In the genomic region with DNA sequence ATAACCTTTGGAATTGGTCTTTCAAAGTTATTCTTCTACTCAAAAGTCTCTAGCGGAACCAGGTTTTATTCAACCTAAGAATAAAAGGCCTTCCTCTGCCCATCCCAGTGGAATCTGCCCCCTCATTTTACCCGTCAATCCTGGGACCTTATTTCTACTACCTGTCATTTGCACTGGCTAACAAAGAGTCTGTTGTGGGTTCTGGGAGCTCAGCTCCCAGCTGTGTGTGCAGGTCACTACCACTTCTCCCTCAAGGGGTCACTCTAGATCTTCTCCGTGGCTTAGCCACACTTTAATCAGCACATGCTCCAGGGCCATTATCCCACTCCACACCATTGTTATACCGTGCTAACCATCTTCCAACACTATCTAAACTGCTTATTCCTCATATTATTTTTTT, we compare ENCODE assay signal across 10 mouse cellular contexts. TPM values are rescaled to one million over a fixed set of nuclear protein-coding genes. Genes with fewer than 3 reads are reported as not detected.
DNase-seq lines count a peak whose midpoint lies in the region; ATAC-seq lines count a peak whose summit lies in the region.
"Had no signal": no experiment of that assay in that cellular context is flagged by ENCODE, and none has a peak within 500 bp of the region (broad histone marks: within the 10 kb centered on the region; RNA-seq: fewer than 3 reads in every experiment).

No protein-coding gene starts in this region.

- 48% methylated on average over 4 of the region's 4 CpGs for WGBS in kidney, embryonic 15.5 days
- WGBS in forebrain, embryonic 12.5 days: 43% methylated on average over 4 of the region's 4 CpGs

- no peaks in the 10 kb centered on the region for H3K9me3 ChIP-seq in kidney, embryonic 15.5 days (replicated peaks)
- H3K9me3 ChIP-seq in forebrain, embryonic 12.5 days: no peaks in the 10 kb centered on the region
- H3K9me3 ChIP-seq: liver, embryonic 15.5 days had no signal

- no peaks in the 10 kb centered on the region for H3K27me3 ChIP-seq in kidney, embryonic 15.5 days
- H3K27me3 ChIP-seq in forebrain, embryonic 12.5 days: 0 out of 2 replicates have a peak, but pooled peaks cover 4% of the 10 kb centered on the region
- H3K27me3 ChIP-seq: liver, embryonic 15.5 days had no signal

- ATAC-seq in kidney, embryonic 15.5 days (replicated peaks; ENCODE audit: low FRiP score): no peak; the same call in 1 of the 2 replicates
- no peak for ATAC-seq in forebrain, embryonic 12.5 days (ENCODE audit: low FRiP score)

- H3K4me1 ChIP-seq in kidney, embryonic 15.5 days: peaks cover 10% of the 10 kb centered on the region; the same call in 1 of the 2 replicates
- peaks cover 5% of the 10 kb centered on the region; the same call in 1 of the 2 replicates for H3K4me1 ChIP-seq in forebrain, embryonic 12.5 days
- H3K4me1 ChIP-seq: liver, embryonic 15.5 days had no signal

- peak; percentile 38 for DNase-seq in kidney, adult 11 months
- peak; percentile 38 for DNase-seq in ES-CJ7 (ENCODE audit: low read depth, low spot score)
- peak; percentile 9 for DNase-seq in embryo, embryonic 9.5 days (ENCODE audit: extremely low spot score)
- DNase-seq in kidney, postnatal 4 days: peak; percentile 12 to 37
- no peak for DNase-seq in adrenal gland, adult (ENCODE audit: inconsistent age in 2 of 2, low spot score in 1 of 2)
- DNase-seq in cerebellum, adult 8-10 months: no peak
- DNase-seq: thymus, adult 2 months had no signal

- H3K4me2 ChIP-seq in kidney, embryonic 15.5 days: no peak overlapping the region
- no peak overlapping the region for H3K4me2 ChIP-seq in forebrain, embryonic 12.5 days
- H3K4me2 ChIP-seq: liver, embryonic 15.5 days had no signal

- no peak overlapping the region for H3K27ac ChIP-seq in kidney, embryonic 15.5 days
- no peak overlapping the region for H3K27ac ChIP-seq in forebrain, embryonic 12.5 days
- H3K27ac ChIP-seq: liver, embryonic 15.5 days had no signal

- H3K36me3 ChIP-seq in kidney, embryonic 15.5 days: no peaks in the 10 kb centered on the region
- H3K36me3 ChIP-seq in forebrain, embryonic 12.5 days (replicated peaks): no peaks in the 10 kb centered on the region
- H3K36me3 ChIP-seq: liver, embryonic 15.5 days had no signal

- H3K9ac ChIP-seq in kidney, embryonic 15.5 days: no peak overlapping the region
- no peak overlapping the region for H3K9ac ChIP-seq in forebrain, embryonic 12.5 days
- H3K9ac ChIP-seq: liver, embryonic 15.5 days had no signal

- no peak overlapping the region for H3K4me3 ChIP-seq in kidney, embryonic 15.5 days (replicated peaks)
- no peak overlapping the region for H3K4me3 ChIP-seq in forebrain, embryonic 12.5 days (replicated peaks)
- H3K4me3 ChIP-seq: liver, embryonic 15.5 days had no signal

RNA-seq across cellular contexts. Expression of a gene that starts 26.8 kb away (rescaled TPM):
- polyA plus RNA-seq in kidney, embryonic 15.5 days (2015; fragmentation: Nextera tagmentation; extraction: Ambion mirVana): 100 and 113 TPM in 2 replicates
- polyA plus RNA-seq in forebrain, embryonic 12.5 days (2016; fragmentation: Nextera tagmentation; extraction: Ambion mirVana): 55.8 and 62.5 TPM in 2 replicates

RNA-seq across cellular contexts. Expression of a gene that starts 34.2 kb away (rescaled TPM):
- polyA plus RNA-seq in kidney, embryonic 15.5 days (2015; fragmentation: Nextera tagmentation; extraction: Ambion mirVana): 59.6 and 61.8 TPM in 2 replicates
- polyA plus RNA-seq in forebrain, embryonic 12.5 days (2016; fragmentation: Nextera tagmentation; extraction: Ambion mirVana): 62.8 and 66.9 TPM in 2 replicates

Comparison
In these comparisons a context has a peak if more than half of its experiments do, and no peak if none do; other contexts are left out.
1. DNase-seq: peak in kidney, adult 11 months (single experiment), ES-CJ7 (single experiment), embryo, embryonic 9.5 days (single experiment) and kidney, postnatal 4 days (2 of 2); none in adrenal gland, adult (0 of 2) and cerebellum, adult 8-10 months (single experiment).